Mouse (Mus musculus) ovary, adult 10 weeks (tissue): ENCODE results near the gene Dner. TPM values are rescaled to one million over a fixed set of nuclear protein-coding genes. Genes with fewer than 3 reads are reported as not detected.

Experiments used
- polyA plus RNA-seq: library from polyadenylated mRNA; stranded (reverse); fragments of 350-450 nt; fragmentation: Illumina TruSeq; extraction: RNeasy Lipid Tissue Mini Kit (QIAGEN cat#74804); gene quantifications from one replicate; pipeline ENCODE4 v1.2.3, GENCODE M21; 2014

The Dner gene
- polyA plus RNA-seq = 1.1 TPM

DNA sequence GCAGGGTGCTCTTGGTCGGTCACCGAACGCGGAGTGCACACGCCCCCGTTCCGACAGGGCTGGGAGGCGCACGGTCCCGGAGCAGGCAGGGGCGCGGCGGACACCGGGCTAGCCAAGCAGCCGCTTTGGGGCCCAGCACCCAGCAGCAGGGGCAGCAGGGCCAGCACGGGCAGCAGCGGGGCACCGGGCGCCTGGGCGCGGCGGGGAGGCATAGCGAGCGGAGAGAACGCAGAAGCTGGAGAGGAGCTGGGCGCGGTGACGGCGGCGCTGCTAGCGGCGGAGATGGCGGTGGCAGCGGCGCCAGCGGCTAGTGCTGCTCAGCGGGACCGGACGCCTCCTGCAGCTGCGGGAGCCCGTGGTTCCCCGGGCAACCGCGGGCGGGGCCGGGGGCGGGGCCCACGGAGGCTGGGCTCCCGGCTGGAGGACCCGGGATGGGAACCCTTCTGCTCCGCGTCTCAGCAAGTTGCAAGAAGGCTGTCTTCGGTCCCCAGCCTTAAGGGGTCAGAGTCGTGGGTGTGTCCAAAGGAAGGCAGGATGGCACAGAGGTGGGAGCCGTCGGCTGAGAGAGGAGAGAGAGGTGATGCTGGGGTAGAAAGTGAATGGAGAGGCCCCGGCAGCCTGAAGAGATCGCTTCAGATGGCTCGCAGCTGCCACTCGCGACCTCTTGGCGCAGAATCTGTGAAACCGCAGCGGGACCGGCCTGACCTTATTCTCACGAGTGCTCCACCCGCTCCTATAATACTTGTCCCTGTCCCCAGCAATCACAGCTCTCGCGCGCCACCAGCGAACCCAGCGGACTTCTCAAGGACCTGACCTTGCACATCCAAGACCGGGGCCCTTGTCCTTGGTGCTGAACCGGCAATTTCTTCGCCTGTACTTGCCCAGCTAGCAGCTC is at the start of gene Dner:
Gene Dner, minus strand, starts transcription at position 705 of the 895 bp plus-strand sequence.

DNA sequence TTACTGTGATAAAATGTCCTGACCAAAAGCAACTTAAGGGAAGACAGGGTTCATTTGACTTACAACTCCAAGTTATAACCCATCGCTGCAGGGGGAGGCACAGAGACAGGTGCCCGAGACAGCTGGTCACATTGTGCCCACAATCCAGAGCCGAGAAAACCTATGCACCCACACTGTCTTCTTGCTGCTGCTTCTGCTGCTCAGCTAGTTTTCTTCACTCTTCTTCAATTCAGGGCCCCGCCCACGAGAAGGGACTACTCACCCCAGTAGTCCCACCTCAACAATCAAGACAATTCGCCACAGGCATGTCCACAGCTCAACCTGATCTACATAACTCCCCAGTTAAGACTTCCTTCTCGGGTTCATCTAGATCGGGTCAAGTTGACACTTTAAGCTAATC is 332.1 kb downstream of the Dner start, which contains the start of gene Pid1:
Gene Pid1, minus strand, starts transcription at position 214 of the 400 bp plus-strand sequence.

Other genes with a start within 250 kb of the Dner start
- gene Fbxo36, start 143.6 kb upstream of the Dner start, polyA plus RNA-seq = 7.7 TPM
- 342 TPM for gene Trip12, start 144.3 kb upstream of the Dner start, polyA plus RNA-seq
- not detected for gene Slc16a14, start 238.9 kb upstream of the Dner start, polyA plus RNA-seq